Mouse (Mus musculus) Muller cell, postnatal 12 days (primary cell): ENCODE results near the gene Dab1.

Experiments
- DNase-seq: peaks from one replicate; pipeline ENCODE4 v3.0.0-alpha.2; 2015; ENCODE audit errors: inconsistent ontology term

The Dab1 gene

DNA sequence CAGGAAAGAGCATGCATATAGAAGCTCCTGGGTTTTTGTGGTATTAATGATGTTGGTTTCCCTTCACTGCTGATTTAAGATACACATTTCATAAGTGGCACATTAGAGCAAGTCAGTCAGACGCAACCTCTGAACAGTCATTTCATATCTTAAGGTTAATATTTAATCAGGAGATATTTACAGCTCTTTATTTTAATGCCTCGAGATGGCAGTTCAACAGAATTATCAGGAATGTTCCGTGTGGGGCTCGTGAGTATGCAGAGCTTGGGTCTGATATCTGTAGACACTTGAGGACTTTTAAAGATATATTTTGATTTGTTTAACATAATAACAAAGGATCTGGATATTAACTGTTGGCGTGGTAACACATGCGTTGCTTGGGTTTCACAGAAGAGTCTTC, 892.7 kb downstream of the Dab1 start:
- no peak for DNase-seq

DNA sequence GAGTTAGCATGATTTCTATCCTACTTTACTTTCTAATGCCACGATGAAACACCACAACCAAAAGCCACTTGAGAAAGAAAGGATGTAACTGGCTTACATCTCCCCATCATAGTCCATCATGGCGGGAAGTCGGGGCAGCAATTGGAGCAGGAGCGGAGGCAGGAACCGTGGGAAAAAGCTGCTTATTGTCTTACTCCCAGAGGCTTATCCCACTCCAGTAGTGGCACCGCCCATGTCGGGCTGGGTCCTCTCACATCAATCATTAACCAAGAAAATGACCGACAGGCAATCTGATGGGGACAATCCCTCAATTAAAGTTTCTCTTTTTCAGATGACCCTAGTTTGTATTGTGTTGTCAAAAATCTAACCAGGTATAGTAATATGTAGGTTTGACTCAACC, 893.4 kb downstream of the Dab1 start:
- no peak for DNase-seq

DNA sequence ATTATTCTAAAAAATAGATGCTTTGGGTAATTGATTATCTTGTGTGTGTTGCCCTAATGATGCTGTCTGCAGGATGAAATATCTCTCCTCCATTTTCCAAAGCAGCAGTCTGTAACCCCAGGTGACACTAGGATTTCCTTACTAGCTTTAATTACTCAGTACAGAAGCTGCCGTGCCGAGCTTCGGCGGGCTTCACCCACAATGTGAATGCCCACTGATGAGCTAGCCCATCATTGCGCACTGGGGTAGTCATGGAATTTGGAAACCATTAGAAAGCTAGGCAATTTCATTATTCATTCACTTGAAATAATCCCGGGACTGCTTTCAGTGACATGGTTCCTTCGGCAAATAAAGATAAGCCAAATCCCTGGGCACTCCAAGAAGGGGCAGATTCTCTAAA, 894.5 kb downstream of the Dab1 start:
- peak; percentile 29 for DNase-seq

DNA sequence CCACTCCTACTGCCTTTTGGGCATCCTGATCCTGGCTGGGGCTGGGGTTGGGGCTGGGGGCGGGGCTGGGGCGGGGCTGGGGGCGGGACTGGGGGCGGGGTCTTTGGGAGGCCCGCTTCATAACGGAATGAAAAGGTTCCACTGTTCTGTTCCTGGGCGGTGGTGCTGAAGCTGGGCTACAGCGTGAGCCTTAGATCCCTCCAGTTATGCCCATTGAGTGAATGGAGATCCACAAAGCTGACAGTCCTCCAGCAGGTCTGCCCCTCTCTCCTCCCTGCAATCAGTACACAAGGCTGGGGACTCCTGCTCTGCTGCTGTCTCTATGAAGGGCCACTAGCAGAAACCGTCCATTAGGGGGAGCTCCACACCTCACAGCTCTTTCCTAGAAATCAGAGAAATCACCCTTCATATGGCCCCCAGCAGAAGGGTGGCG, 895.4 kb downstream of the Dab1 start:
- peak; percentile 70 for DNase-seq

DNA sequence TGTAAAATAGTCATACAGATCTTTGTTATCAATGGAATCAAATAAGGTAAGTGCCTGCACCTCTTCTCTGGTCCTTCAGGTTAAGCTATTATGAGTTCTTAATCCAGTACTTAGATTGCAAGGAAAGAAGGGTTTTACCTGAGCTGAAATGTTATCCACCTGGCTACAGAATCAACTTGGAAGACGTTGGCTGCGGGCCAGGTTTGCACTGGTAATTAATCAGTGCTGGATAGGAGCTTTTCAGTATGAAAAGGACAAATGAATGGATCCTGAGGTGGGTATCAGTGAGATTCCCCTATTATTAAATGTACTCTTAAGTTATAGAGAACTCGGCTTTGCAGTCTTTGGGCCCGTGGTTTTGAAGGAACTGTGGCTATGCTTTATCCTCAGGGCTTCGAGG, 896.5 kb downstream of the Dab1 start:
- DNase-seq = no peak

DNA sequence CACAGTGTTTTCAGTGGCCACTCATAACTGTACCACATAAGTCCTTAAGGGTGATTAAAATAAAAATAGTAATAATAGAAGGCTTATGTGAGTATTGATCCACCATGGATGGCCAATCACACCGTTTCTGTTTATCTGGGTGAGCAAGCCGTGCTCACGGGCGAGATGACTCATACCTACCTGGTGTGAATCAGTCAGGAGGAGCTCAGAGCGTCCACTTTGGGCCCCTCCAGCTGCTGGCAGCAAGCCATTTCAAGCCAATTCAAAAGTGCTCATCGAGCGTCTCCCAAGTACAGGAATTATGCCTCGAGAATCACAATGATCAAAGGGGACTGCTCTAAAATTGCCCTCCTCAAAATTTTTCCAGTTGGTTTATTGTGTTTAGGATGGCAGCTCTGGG, 903.2 kb downstream of the Dab1 start:
- peak; percentile 26 for DNase-seq

DNA sequence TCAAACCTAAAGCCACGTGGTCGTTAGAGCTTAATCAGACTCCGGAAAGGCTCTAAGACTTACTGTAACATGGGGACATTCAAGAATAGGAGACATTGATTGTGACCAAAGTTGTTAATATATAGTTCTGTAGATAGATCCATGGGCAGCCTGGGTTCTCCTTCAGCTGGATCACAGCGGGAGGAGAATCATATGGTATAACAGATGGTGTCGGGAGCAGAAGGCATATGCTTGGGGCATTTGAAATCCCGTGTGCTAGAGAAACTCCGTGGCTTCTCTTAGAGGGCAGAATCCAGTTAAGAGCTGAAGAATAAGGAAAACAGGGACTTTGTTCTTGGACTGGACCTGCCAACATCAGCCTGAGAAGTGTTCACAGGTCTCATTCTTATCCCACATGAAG, 904.6 kb downstream of the Dab1 start:
- no peak for DNase-seq

DNA sequence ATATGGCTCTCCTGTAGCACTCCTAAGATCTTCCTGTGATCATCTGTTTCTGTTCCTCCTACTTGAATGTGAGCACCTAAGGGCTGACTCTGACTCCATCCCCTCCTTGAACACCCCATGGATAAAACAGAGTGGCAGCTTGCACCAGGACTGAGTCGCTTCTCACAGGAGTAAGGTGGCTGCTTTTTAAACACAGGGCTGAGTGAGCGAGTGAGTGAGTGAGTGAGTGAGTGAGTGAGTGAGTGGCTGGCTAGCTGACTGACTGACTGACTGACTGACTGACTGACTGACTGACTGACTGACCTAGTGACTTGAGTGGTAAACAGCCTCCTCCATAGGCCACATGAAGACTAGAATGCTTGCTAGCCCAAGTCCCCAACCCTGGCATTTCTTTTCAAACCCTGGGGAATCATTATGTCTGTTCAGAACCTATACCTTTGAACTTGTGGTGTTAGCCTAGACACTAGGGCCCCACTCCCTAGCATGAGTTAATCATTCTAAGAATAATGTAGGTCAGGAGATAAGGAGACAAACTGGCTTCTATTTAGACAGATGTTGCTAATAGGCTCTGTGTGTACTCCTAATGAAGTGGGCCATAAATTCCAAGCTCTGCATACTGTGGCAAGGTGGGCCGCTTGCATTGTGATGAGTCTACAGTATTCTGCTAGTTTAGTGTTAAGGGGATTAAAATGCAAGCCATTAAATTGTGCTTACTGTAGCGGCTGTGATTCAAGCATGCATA, 910.9 kb downstream of the Dab1 start:
- no peak for DNase-seq

DNA sequence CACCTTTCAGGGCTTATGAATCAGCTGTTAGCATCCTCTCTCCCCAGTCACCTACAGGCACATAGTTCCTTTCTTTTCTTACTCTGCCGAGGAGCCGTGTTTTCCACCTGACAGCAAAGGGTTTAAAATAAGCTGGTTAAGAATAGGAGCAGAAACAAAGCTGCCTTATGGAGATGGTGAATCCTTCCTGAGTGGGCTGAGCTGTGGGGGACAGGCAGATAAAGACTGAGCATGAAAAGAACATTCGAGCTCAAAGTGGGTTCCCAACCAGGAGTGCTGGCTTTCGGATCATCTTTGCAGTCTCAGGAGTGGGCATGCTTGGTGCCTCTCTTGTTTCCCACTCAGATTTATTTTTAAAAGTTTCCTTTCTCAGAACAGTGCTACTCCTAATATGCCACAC, 913.7 kb downstream of the Dab1 start:
- no peak for DNase-seq

DNA sequence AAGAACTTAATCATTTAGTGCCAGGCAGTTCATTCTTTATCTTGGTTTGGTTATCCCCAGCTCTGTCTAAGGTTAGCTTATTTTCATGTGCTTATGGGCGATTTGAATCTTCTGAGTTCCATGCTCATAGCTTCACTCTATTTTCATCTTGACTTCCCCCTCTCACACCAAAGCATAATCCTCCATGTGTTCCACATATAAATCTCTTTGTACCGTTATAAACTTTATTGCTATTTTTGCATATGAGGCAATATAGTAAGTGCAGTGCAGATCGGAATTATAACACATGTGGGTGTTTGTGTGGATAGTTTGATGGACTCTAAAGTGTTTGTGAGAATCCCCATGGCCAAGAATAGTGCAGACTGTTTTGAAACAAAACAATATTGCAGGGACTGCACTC, 919.3 kb downstream of the Dab1 start:
- DNase-seq = no peak

DNA sequence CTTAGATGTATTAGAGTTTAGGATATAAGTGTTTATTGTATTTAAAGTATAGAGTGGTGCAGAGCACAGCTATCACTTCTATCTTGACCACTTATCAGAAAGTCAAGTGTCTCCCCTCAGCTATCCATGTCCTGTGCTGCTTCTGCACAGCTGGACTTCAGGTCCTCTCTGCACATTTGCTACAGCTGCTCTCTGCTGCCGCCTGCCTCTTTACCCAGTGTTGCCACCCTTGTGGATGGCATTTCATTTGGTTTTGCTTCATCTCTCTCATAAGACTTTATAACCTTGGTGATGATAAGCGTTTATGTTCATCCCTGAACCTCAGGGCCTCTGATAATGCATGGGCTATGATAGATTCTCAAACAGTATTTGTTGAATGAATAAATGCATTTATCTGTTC, 919.9 kb downstream of the Dab1 start:
- no peak for DNase-seq

DNA sequence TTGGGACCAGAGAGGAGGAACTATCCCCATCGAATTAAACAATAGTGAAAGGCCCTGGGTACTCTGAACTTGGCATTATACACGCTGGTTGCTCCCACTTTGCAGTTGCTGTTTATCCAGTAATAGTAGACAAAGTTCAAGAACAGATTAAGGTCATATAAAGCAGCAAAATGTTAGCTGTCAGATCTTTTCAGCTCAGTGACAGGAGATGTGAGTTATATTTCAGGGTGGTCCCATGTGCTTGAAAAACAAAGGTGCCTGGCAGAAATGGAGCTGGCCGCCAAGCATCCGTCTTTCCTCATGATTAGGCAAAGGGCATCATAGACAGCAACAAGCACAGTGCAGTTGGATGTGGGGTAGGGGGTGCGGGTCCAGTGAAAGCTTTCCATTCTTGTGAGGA, 927.9 kb downstream of the Dab1 start:
- no peak for DNase-seq

DNA sequence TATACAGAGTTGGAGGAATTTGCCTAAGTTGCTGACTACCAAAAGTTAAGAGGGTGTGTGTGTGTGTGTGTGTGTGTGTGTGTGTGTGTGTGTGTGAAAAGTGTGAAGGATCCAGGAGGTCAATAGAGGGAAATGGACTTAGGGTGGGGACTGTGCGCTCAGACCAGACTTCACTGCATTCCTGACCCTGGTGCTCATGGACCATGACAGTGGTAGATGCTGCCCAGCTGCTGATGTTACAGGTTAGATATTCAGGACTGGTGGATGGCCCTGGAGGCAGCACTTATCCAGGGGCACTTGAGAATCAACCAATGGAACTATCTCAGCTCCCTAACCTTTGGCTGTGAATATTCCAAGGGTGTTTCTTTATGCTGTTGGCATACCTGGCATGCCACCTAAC, 929.1 kb downstream of the Dab1 start:
- no peak for DNase-seq

DNA sequence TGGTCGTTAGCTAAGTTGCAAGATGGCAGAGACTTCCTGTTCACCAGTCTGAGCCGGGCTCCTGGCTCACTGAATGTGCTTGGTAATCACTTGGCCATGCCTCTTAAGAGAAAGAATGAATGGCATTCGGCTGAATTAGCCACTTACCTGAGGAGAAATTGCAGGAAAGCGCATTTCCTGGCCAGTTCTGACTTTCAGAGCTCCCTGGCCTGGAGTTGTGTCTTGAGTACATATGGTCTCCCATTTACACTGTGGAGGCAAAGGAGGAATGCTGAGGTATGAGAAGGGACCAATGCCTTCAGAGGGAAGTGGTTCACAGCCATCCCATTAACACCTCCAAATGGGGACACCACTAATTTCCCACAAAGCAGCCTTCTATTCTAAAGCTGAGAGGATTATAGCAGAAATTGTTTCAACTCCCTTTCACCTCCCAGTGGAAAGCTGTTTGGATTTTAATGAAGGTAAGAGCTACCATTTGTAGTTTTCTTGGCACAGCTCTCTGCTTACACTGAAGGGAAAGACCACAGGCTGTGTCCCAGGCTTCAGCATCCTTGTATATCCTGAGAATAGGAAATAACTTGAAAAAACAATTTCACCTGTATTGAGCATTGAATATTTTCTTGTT, 931.5 kb downstream of the Dab1 start:
- DNase-seq = no peak

DNA sequence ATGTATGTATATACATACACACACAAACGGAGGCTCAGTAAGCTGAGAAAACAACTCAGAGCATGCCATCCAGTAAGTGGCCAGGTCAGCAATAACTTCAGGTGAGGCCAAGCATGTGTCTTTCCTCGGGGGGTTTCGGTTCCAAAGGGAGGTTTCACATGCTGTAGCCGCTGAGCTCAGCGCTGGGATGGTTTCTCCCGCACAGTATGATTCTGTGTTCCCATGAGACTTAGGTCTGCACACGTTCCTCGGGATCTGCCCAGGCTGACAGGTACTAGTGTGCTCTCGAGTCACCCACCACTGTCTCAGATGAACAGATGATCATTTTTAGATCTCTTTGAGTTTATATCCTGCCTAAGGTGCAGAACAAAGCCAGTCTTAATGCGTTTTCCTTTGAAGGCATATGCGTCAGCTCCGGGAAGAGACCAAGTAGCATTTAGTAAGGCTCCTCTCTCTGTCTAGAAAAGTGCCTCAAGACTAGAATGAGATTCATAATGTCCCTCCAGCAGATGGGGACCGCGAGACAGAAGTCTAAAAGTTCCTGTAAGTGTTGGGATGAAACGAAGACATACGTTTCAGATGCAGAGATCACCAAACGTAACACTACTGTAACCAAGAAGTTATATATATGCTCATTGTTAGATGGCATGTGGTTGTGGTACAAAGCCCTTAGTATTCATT, 932.4 kb downstream of the Dab1 start:
- DNase-seq = no peak

DNA sequence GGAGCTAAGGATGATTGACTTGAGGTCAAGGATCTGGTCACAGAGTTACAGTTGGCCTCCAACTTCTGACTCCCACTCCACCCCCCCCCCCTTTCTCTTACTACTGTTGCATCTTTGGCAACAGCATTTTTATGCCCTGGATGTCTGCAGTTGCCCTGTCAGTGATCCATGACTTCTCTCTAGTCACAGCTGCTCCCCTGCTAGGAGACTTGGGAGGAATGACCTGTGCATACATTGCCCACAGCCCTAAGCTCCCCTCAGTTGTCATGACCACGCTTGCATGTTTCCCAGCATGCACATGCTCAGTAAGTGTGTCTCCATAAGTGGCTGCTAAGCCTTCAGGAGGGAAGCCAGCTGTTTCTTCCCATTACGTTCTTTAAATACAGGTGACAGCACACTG, 936.2 kb downstream of the Dab1 start:
- DNase-seq = no peak

DNA sequence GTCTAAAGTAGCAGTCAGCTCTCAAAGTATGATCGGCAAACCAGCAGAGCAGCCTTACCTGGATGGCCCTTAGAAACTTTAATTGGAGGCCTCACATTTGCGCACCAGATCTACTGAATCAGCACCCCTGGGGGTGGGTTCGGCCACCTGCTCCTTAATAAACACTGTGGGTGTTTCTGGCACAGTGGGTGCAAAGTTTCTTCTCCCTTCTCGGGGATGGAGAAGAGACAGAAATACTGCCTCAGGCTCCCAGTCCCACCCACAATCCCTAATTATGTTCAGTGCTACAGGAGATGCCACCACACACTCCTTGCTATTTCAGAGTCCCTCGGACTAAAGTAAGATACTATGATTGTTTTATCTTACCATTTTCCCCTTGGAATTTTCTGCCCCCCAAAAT, 944.4 kb downstream of the Dab1 start:
- DNase-seq = no peak

DNA sequence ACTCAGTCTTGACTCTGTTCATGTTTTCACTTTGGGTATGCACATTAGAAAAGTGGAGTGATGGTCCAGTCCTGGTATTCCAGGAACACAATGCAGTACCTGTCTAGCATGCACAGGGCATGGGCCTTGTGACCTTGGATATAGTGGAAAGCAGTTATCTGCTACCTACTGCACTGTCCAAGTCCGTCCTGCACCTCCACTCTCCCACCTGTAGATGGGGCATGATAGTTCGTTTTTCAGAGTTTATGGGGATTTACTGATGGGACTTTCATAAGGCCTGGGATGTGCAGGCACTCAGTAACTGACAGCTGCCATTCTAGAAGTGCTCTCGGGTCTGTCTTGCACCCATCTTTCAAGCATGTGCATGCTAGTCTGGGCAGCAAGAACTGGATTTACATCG, 951.4 kb downstream of the Dab1 start:
- no peak for DNase-seq

DNA sequence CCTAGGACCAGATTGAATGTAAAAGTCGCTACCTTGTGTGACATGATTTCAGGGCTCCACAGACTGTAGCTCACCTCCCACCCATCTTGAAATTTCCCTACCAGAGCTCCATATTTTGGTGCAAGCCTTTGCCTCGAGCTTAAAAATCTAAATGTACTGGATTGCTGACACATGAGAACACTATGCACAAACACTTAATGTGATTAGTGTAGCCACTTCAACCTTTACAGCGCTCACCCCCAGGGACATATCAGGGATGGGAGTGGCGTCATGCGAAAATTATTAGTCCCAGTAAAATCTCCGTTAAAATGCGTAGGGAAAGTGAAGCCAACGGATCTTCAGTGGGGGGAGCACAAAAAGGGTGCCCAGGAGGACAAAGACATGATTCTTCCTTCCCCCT, 953.3 kb downstream of the Dab1 start:
- no peak for DNase-seq

DNA sequence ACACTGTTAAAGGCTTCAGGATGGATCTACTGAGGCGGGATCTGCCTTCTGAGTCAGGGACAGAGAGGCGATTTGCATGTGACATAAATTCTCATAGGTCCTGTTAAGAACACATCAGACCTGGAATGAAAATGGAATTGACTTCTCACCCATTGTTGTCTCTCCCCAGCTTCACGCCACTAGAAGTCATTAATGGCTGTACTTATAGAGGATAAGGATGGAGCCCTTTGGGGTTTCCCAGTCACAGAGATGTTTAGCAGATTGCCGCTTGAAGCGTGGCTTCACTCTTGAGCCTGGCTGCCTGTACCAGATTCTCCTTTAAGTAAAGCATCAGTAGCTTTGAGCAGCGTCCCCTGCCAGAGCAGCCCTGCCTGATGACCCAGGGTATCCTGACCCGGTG, 954.3 kb downstream of the Dab1 start:
- DNase-seq = no peak

DNA sequence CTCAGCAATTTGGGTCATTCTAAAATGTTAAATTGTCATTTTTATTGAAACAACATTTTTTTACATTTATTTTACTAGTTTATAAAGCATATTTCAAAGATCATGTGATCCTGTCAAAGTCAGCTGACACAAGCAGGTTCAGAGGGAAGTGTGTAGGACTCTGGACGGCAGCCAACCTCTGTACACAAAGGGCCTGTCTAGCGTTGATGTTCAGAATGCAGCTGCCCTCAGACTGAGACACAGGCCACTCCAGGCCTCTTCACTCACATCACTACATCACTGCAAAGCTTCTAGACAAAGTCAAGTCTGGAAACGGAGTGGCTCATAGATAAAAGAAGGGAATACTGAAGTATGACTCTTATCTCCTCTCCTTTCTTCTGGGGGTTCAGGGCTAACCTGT, 959.2 kb downstream of the Dab1 start:
- no peak for DNase-seq

DNA sequence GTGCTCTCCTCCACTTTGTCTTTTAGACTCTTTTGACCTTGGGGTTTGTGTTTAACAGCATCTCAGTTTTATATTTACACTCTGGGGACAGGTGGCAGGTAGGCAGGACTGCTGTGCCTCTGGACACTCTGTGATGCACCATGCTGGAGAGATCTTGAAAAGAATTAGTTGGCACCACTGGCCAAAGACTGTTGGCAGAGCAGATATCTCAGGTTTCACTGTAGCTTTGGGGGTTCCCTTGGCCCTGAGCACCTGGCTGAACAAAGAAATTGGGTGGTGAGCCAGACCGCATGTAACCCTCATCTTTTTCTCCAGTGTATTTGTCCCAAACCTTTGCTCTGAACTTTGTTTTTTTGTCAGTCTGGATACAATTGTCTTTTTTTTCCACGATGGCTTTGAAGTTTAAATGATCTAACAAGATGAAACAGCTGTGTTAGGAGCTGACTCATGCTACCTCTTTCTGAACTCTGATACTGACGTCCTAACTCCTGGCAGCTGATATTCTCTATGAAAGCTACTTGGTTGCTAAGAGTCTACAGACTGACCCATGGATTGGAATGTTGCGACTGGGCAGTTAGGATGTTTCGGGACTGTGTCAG, 960.9 kb downstream of the Dab1 start:
- DNase-seq = peak; percentile 61

DNA sequence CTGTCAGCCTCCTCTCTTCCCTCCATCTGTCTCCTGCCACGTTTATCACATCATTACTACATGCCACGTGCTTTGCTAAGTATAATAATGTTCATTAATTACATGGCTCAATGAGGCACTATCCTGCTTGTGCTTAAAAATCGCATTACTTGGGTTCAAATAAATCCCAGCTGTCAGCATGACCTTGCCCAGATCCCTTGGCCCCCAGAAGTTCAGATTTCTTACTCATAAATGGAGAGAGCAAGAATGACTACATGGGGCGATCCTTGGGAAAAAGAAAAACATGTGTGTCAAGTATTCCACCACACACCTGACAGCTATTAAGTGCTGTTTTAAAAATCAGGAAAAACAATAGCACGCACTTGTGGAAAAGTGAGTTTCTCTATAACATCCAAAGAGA, 963.6 kb downstream of the Dab1 start:
- DNase-seq = no peak
